Mouse (Mus musculus): ENCODE data around the gene Lctl. TPM values are rescaled to one million over a fixed set of nuclear protein-coding genes. Genes with fewer than 3 reads are reported as not detected.

Lctl gene
- total RNA-seq (2014; rRNA removed) (not detected in 2 replicates), polyA plus RNA-seq (2015; fragmentation: Nextera tagmentation; extraction: Ambion mirVana) (not detected in 2 replicates)

GRCm38 (mm10) chr9:64116876-64117275 lies at the start of gene Lctl:
Lctl (plus strand) TSS chr9:64117147.
- H3K9me3 ChIP-seq (ENCODE audit: low read length) = no peaks in the 10 kb centered on the region
- ATAC-seq (ENCODE audit: low FRiP score) = no peak
- H3K36me3 ChIP-seq (ENCODE audit: insufficient read depth, low read length) = no peaks in the 10 kb centered on the region
- DNase-seq (ENCODE audit: low spot score) = peak; percentile 18
- no peaks in the 10 kb centered on the region for H3K4me1 ChIP-seq (ENCODE audit: insufficient read depth, low read length)
- no peak for TF ChIP-seq CTCF (IDR thresholded peaks at IDR 0.05)
- no peak within 1 kb of the TSS for H3K4me3 ChIP-seq (ENCODE audit: low read depth, low read length)
- H3K9ac ChIP-seq (replicated peaks; ENCODE audit: low read length, poor library complexity, severe bottlenecking) = no peak within 1 kb of the TSS
- H3K4me2 ChIP-seq (ENCODE audit: low read depth, low read length, poor library complexity, severe bottlenecking) = no peak within 1 kb of the TSS
- no peaks in the 10 kb centered on the region for H3K27me3 ChIP-seq (ENCODE audit: insufficient read depth, low read length)
- WGBS = 85% methylated on average over 3 of the region's 3 CpGs
- H3K27ac ChIP-seq (ENCODE audit: low read depth, low read length) = no peak within 1 kb of the TSS

DNA sequence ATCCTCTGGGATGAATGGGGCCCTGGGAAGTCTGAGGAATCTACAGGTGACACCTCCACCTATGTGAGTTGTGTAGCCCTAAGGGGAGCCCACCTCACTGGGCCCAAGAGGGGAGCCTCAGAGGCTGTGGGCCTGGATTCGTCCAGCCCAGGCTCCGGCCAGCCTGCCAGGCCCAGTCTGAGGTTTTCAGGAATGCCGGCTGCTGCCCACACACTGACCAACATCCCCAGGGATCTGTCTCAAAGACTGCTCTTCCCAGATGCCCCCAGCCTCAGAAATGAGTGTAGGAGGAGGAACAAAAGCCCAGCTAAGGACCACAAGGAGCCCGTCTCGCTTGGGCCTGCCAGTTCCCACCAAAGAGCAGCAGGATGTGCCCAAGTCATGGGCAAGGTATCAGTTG lies 49.2 kb upstream of the Lctl start:
- ATAC-seq (ENCODE audit: low FRiP score) (no peak), DNase-seq (ENCODE audit: low spot score) (no peak)
- Histone ChIP-seq H3K4me2 (ENCODE audit: low read depth, low read length, poor library complexity, severe bottlenecking) (no peak overlapping the region), H3K9ac (replicated peaks; ENCODE audit: low read length, poor library complexity, severe bottlenecking) (no peak overlapping the region), H3K27ac (ENCODE audit: low read depth, low read length) (no peak overlapping the region), H3K4me3 (ENCODE audit: low read depth, low read length) (no peak overlapping the region), H3K27me3 (ENCODE audit: insufficient read depth, low read length) (no peaks in the 10 kb centered on the region), H3K9me3 (ENCODE audit: low read length) (no peaks in the 10 kb centered on the region), H3K36me3 (ENCODE audit: insufficient read depth, low read length) (no peaks in the 10 kb centered on the region), H3K4me1 (ENCODE audit: insufficient read depth, low read length) (no peaks in the 10 kb centered on the region)
- TF ChIP-seq CTCF (IDR thresholded peaks at IDR 0.05) = no peak
- WGBS = 89% methylated on average over 5 of the region's 5 CpGs

DNA sequence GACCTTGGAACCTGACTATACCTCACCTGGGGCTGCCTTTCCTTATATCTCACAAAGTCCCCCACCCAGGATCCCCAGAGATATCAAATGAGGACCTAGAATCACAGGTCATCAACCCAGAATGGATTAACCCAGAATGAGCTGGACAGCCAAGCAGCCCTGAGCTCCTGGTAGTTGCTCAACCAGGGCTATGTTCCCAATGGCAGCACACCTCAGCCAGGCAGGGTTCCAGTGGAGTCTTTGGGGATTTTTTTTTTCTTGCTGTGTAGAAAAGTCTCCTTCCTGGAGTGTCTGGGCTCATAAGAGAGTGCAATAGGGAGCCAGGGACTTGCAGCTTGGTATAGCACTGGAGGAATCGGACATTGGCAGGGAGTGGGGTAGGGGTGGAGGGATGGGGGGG lies 48.4 kb upstream of the Lctl start:
- Histone ChIP-seq H3K9me3 (ENCODE audit: low read length) (no peaks in the 10 kb centered on the region), H3K27me3 (ENCODE audit: insufficient read depth, low read length) (no peaks in the 10 kb centered on the region), H3K36me3 (ENCODE audit: insufficient read depth, low read length) (no peaks in the 10 kb centered on the region), H3K4me3 (ENCODE audit: low read depth, low read length) (no peak overlapping the region), H3K9ac (replicated peaks; ENCODE audit: low read length, poor library complexity, severe bottlenecking) (no peak overlapping the region), H3K27ac (ENCODE audit: low read depth, low read length) (no peak overlapping the region), H3K4me1 (ENCODE audit: insufficient read depth, low read length) (no peaks in the 10 kb centered on the region), H3K4me2 (ENCODE audit: low read depth, low read length, poor library complexity, severe bottlenecking) (no peak overlapping the region)
- DNase-seq (ENCODE audit: low spot score) = no peak
- TF ChIP-seq CTCF (IDR thresholded peaks at IDR 0.05) = no peak
- ATAC-seq (ENCODE audit: low FRiP score) = no peak
- no CpG with 5 or more reads among the region's 1 CpGs for WGBS

- H3K27me3 ChIP-seq (ENCODE audit: insufficient read depth, low read length) = no peaks in the 10 kb centered on the region
- no peak for TF ChIP-seq CTCF (IDR thresholded peaks at IDR 0.05)
- H3K4me3 ChIP-seq (ENCODE audit: low read depth, low read length) = no peak overlapping the region
- no peaks in the 10 kb centered on the region for H3K9me3 ChIP-seq (ENCODE audit: low read length)
- ATAC-seq (ENCODE audit: low FRiP score) (no peak), DNase-seq (ENCODE audit: low spot score) (no peak)
- no peak overlapping the region for H3K4me2 ChIP-seq (ENCODE audit: low read depth, low read length, poor library complexity, severe bottlenecking)
- H3K9ac ChIP-seq (replicated peaks; ENCODE audit: low read length, poor library complexity, severe bottlenecking) = no peak overlapping the region
- 82% methylated on average over 5 of the region's 5 CpGs for WGBS
- no peak overlapping the region for H3K27ac ChIP-seq (ENCODE audit: low read depth, low read length)
- H3K36me3 ChIP-seq (ENCODE audit: insufficient read depth, low read length) = no peaks in the 10 kb centered on the region
- no peaks in the 10 kb centered on the region for H3K4me1 ChIP-seq (ENCODE audit: insufficient read depth, low read length)
Observed at GRCm38 (mm10) chr9:64069131-64069530, 47.8 kb upstream of the Lctl start.

DNA sequence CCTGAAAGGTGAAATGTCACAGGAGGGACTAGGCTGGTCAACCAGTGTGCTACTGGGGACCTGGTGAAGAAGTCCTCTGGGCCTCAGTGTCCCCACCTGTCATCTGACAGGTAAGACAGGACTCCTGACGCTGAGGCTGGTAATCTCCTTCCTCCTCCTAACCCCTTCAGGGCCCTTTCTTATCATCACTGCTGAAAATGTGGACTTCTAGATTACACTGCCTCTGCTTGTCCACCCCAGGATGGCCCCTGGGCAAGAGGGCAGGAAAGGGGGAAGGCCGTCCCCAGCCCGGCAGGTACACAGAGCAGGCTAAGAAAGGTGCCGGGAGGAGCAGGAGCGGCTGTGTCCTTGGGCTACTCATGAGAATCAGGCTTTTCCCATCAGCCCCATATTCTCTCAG lies 46.3 kb upstream of the Lctl start:
- Histone ChIP-seq H3K4me1 (ENCODE audit: insufficient read depth, low read length) (no peaks in the 10 kb centered on the region), H3K27ac (ENCODE audit: low read depth, low read length) (no peak overlapping the region), H3K36me3 (ENCODE audit: insufficient read depth, low read length) (no peaks in the 10 kb centered on the region), H3K9me3 (ENCODE audit: low read length) (no peaks in the 10 kb centered on the region), H3K4me2 (ENCODE audit: low read depth, low read length, poor library complexity, severe bottlenecking) (no peak overlapping the region), H3K27me3 (ENCODE audit: insufficient read depth, low read length) (no peaks in the 10 kb centered on the region), H3K4me3 (ENCODE audit: low read depth, low read length) (no peak overlapping the region), H3K9ac (replicated peaks; ENCODE audit: low read length, poor library complexity, severe bottlenecking) (no peak overlapping the region)
- WGBS = 93% methylated on average over 5 of the region's 5 CpGs
- no peak for ATAC-seq (ENCODE audit: low FRiP score)
- no peak for DNase-seq (ENCODE audit: low spot score)
- no peak for TF ChIP-seq CTCF (IDR thresholded peaks at IDR 0.05)

- ATAC-seq (ENCODE audit: low FRiP score) (no peak), DNase-seq (ENCODE audit: low spot score) (no peak)
- no peaks in the 10 kb centered on the region for H3K9me3 ChIP-seq (ENCODE audit: low read length)
- no peaks in the 10 kb centered on the region for H3K27me3 ChIP-seq (ENCODE audit: insufficient read depth, low read length)
- H3K36me3 ChIP-seq (ENCODE audit: insufficient read depth, low read length) = no peaks in the 10 kb centered on the region
- H3K4me3 ChIP-seq (ENCODE audit: low read depth, low read length) = no peak overlapping the region
- WGBS = 84% methylated on average over 8 of the region's 8 CpGs
- no peak overlapping the region for H3K4me2 ChIP-seq (ENCODE audit: low read depth, low read length, poor library complexity, severe bottlenecking)
- no peak for TF ChIP-seq CTCF (IDR thresholded peaks at IDR 0.05)
- no peak overlapping the region for H3K9ac ChIP-seq (replicated peaks; ENCODE audit: low read length, poor library complexity, severe bottlenecking)
- H3K27ac ChIP-seq (ENCODE audit: low read depth, low read length) = no peak overlapping the region
- H3K4me1 ChIP-seq (ENCODE audit: insufficient read depth, low read length) = no peaks in the 10 kb centered on the region
Observed at GRCm38 (mm10) chr9:64074831-64075230, 42.1 kb upstream of the Lctl start.
